24 mouse cellular contexts compared by ENCODE assay signal in genomic region chr1:118397866-118398265, GRCm38 (mm10). TPM values are rescaled to one million over a fixed set of nuclear protein-coding genes. Genes with fewer than 3 reads are reported as not detected.
DNase-seq lines count a peak whose midpoint lies in the region; ATAC-seq and TF ChIP-seq lines count a peak whose summit lies in the region.
"Had no signal": no experiment of that assay in that cellular context is flagged by ENCODE, and none has a peak within 500 bp of the region (broad histone marks: within the 10 kb centered on the region; RNA-seq: fewer than 3 reads in every experiment).

No protein-coding gene starts in this region.

- TF ChIP-seq EP300 in lung, postnatal 0 days (IDR thresholded peaks at IDR 0.05), result no peak

- H3K9me3 ChIP-seq in lung, postnatal 0 days (ENCODE audit: low read length), result no peaks in the 10 kb centered on the region
- H3K9me3 ChIP-seq in midbrain, postnatal 0 days (ENCODE audit: low read length), result no peaks in the 10 kb centered on the region
- no peaks in the 10 kb centered on the region for H3K9me3 ChIP-seq in midbrain, embryonic 14.5 days (ENCODE audit: control insufficient read depth, low read length)
- H3K9me3 ChIP-seq: embryonic facial prominence, embryonic 13.5 days; embryonic facial prominence, embryonic 15.5 days; forebrain, embryonic 10.5 days; forebrain, embryonic 12.5 days had no signal

- H3K4me1 ChIP-seq in lung, postnatal 0 days (ENCODE audit: insufficient read depth, low read depth, low read length), result no peaks in the 10 kb centered on the region; the same call in 1 of the 2 replicates
- peaks cover 8% of the 10 kb centered on the region; the same call in 1 of the 2 replicates for H3K4me1 ChIP-seq in lung, adult 2 months (ENCODE audit: control insufficient read depth, insufficient read depth, low read length)
- no peaks in the 10 kb centered on the region for H3K4me1 ChIP-seq in midbrain, postnatal 0 days (ENCODE audit: insufficient read depth, low read length)
- H3K4me1 ChIP-seq in midbrain, embryonic 14.5 days (ENCODE audit: control insufficient read depth, insufficient read depth, low read length), result no peaks in the 10 kb centered on the region

- no peak overlapping the region for H3K4me2 ChIP-seq in lung, postnatal 0 days (replicated peaks; ENCODE audit: low read depth, low read length)
- H3K4me2 ChIP-seq in midbrain, postnatal 0 days (ENCODE audit: low read depth, low read length, poor library complexity, severe bottlenecking), result no peak overlapping the region
- H3K4me2 ChIP-seq in midbrain, embryonic 14.5 days (ENCODE audit: low read length), result no peak overlapping the region
- H3K4me2 ChIP-seq: embryonic facial prominence, embryonic 13.5 days; embryonic facial prominence, embryonic 15.5 days; forebrain, embryonic 12.5 days had no signal

- H3K4me3 ChIP-seq in lung, postnatal 0 days (ENCODE audit: low read depth, low read length), result no peak overlapping the region
- no peak overlapping the region for H3K4me3 ChIP-seq in lung, adult 2 months (replicated peaks; ENCODE audit: extremely low read depth, low read depth, low read length)
- no peak overlapping the region for H3K4me3 ChIP-seq in midbrain, postnatal 0 days (ENCODE audit: low read depth, low read length)
- H3K4me3 ChIP-seq in midbrain, embryonic 14.5 days (replicated peaks; ENCODE audit: low read depth, low read length), result no peak overlapping the region
- H3K4me3 ChIP-seq: embryonic facial prominence, embryonic 13.5 days; embryonic facial prominence, embryonic 15.5 days; erythroblast, embryonic 14.5 days; forebrain, embryonic 10.5 days; forebrain, embryonic 12.5 days had no signal

- no peaks in the 10 kb centered on the region for H3K36me3 ChIP-seq in lung, postnatal 0 days (ENCODE audit: insufficient read depth, low read length)
- H3K36me3 ChIP-seq in midbrain, postnatal 0 days (ENCODE audit: insufficient read depth, low read length), result no peaks in the 10 kb centered on the region
- 0 out of 2 replicates have a peak, but pooled peaks cover 3% of the 10 kb centered on the region for H3K36me3 ChIP-seq in midbrain, embryonic 14.5 days (ENCODE audit: control insufficient read depth, insufficient read depth, low read length)

- no peak for ATAC-seq in lung, postnatal 0 days
- no peak for ATAC-seq in midbrain, postnatal 0 days (ENCODE audit: low FRiP score)
- ATAC-seq in midbrain, embryonic 14.5 days (ENCODE audit: low FRiP score, low TSS enrichment), result no peak
- ATAC-seq: CD4-positive, CD25-positive, alpha-beta regulatory T cell, adult 4 months; forebrain, embryonic 14.5 days; forebrain, embryonic 16.5 days had no signal

- no peak overlapping the region for H3K9ac ChIP-seq in lung, postnatal 0 days (replicated peaks; ENCODE audit: low read depth)
- no peak overlapping the region for H3K9ac ChIP-seq in midbrain, postnatal 0 days (replicated peaks; ENCODE audit: low read length, poor library complexity, severe bottlenecking)
- no peak overlapping the region for H3K9ac ChIP-seq in midbrain, embryonic 14.5 days (replicated peaks; ENCODE audit: low read length)
- H3K9ac ChIP-seq: embryonic facial prominence, embryonic 13.5 days; embryonic facial prominence, embryonic 15.5 days; forebrain, embryonic 12.5 days had no signal

- peak; percentile 71 for DNase-seq in heart, adult 11 months
- DNase-seq in heart, postnatal 36 days, result no peak
- DNase-seq in lung, postnatal 0 days (ENCODE audit: low spot score), result no peak
- DNase-seq in lung, adult 2 months, result no peak
- no peak for DNase-seq in midbrain, postnatal 0 days (ENCODE audit: low spot score)
- DNase-seq in midbrain, embryonic 14.5 days, result no peak
- DNase-seq: adrenal gland, adult 2 months; adrenal gland, postnatal 10 days; adrenal gland, postnatal 25 days; cerebellum, adult 11 months; cerebellum, adult 18-20 months; cerebellum, adult 8-10 months; cerebellum, adult 9-11 months; cerebellum, postnatal 14 days; cerebellum, postnatal 36 days; embryo, embryonic 11 days had no signal

- H3K27me3 ChIP-seq in lung, postnatal 0 days (replicated peaks; ENCODE audit: insufficient read depth, low read length), result no peaks in the 10 kb centered on the region
- H3K27me3 ChIP-seq in midbrain, postnatal 0 days (ENCODE audit: insufficient read depth, low read length), result no peaks in the 10 kb centered on the region
- H3K27me3 ChIP-seq in midbrain, embryonic 14.5 days (ENCODE audit: control insufficient read depth, insufficient read depth, low read length), result no peaks in the 10 kb centered on the region
- H3K27me3 ChIP-seq: embryonic facial prominence, embryonic 13.5 days; embryonic facial prominence, embryonic 15.5 days; forebrain, embryonic 12.5 days had no signal

- intact Hi-C loops in heart, postnatal 36 days (cut with DNase I), result no loop called here

- TF ChIP-seq CTCF in lung, postnatal 0 days (IDR thresholded peaks at IDR 0.05), result no peak
- no peak for TF ChIP-seq CTCF in lung, adult 2 months (IDR thresholded peaks at IDR 0.05; ENCODE audit: insufficient read depth, low read length)
- no peak for TF ChIP-seq CTCF in midbrain, postnatal 0 days (IDR thresholded peaks at IDR 0.05)

- 88% methylated on average over 9 of the region's 9 CpGs for WGBS in lung, postnatal 0 days
- 88% methylated on average over 9 of the region's 9 CpGs for WGBS in lung, adult 2 months
- 94% methylated on average over 9 of the region's 9 CpGs for WGBS in midbrain, postnatal 0 days
- 96% methylated on average over 9 of the region's 9 CpGs for WGBS in midbrain, embryonic 14.5 days

- peak overlapping the region; percentile 60 for H3K27ac ChIP-seq in lung, postnatal 0 days (ENCODE audit: low read length)
- 0 out of 2 replicates have a peak overlapping the region, but pooled peaks have one; percentile 3 for H3K27ac ChIP-seq in midbrain, postnatal 0 days (ENCODE audit: low read depth, low read length)
- no peak overlapping the region for H3K27ac ChIP-seq in midbrain, embryonic 14.5 days (replicated peaks; ENCODE audit: low read depth, low read length)
- H3K27ac ChIP-seq: embryonic facial prominence, embryonic 13.5 days; embryonic facial prominence, embryonic 15.5 days; forebrain, embryonic 10.5 days; forebrain, embryonic 12.5 days had no signal

- no peak for TF ChIP-seq POLR2A in lung, adult 2 months (IDR thresholded peaks at IDR 0.05; ENCODE audit: borderline replicate concordance, extremely low read depth, low read depth, low read length)

RNA-seq across cellular contexts. Expression of gene Clasp1, which starts 9.0 kb away (rescaled TPM):
- 100 to 1,000 TPM; 268 to 335 TPM for total RNA-seq in heart, postnatal 36 days (2021)
- 14.8 and 19.6 TPM in 2 replicates for polyA plus RNA-seq in lung, postnatal 0 days (2015; fragmentation: Nextera tagmentation; extraction: Ambion mirVana)
- 17.9 and 21.5 TPM in 2 replicates for polyA plus RNA-seq in lung, adult 2 months (2012; rRNA removed)
- 141 and 153 TPM in 2 replicates for total RNA-seq in midbrain, postnatal 0 days (2014; rRNA removed)
- polyA plus RNA-seq in midbrain, postnatal 0 days (2015; fragmentation: Nextera tagmentation; extraction: Ambion mirVana), result 53.7 and 75.9 TPM in 2 replicates
- polyA plus RNA-seq in midbrain, embryonic 14.5 days (2014; fragmentation: Nextera tagmentation; extraction: Ambion mirVana), result 116 and 140 TPM in 2 replicates
